Mouse (Mus musculus) stomach, postnatal 0 days (tissue): ENCODE measurements around the gene Glb1.

ENCODE experiments used
- CTCF ChIP-seq: IDR thresholded peaks from 2 replicates; pipeline ENCODE4 v1.5.1; 2016; ENCODE audit warnings: antibody characterized with exemption, low read depth, mild to moderate bottlenecking, moderate library complexity
- EP300 ChIP-seq: optimal IDR thresholded peaks from 2 replicates; pipeline ENCODE3; 2016; ENCODE audit warnings: antibody characterized with exemption

- no peak for TF ChIP-seq CTCF
- TF ChIP-seq EP300: no peak
Measured at GRCm38 (mm10) chr9:114375276-114375962, 25.5 kb upstream of the Glb1 start.
